Mouse (Mus musculus): ENCODE results near the gene Trim31.
A peak's percentile ranks its signal among the peaks of the same experiment; 100 is the strongest.

Gene Trim31

GRCm38 (mm10) chr17:36944121-36944775 lies 46.3 kb downstream of the Trim31 start:
- no peak for DNase-seq (ENCODE audit: low read depth)

DNA sequence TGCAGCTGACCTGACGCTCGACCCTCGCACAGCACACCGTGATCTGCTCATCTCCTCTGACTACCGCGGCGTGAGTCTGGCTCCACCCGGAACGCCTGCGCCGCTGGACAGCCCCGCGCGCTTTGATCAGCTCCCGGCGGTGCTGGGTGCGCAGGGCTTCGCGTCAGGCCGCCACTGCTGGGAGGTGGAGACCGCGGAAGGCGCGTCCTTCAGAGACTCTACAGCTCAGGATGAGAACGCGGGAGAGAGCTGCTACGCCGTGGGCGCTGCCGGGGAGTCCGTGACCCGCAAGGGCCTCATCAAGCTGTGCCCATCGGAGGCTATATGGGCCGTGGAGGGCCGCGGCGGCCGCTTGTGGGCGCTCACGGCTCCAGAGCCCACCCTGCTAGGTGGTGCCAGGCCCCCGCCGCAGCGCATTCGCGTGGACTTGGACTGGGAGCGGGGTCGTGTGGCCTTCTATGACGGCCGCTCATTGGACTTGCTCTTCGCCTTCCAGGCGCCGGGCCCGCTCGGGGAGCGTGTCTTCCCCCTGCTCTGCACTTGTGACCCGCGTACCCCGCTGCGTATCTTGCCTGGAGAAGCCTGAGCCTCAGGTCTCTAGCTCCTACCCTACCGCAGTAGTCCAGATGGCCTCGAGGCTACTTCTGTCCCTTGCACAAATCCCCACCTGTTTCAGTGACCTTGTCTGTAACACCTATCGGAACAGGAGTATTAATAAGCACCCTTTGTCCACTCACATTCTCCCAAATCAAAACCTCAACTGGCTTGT lies 49.3 kb downstream of the Trim31 start:
- no peak for DNase-seq (ENCODE audit: low read depth)

DNA sequence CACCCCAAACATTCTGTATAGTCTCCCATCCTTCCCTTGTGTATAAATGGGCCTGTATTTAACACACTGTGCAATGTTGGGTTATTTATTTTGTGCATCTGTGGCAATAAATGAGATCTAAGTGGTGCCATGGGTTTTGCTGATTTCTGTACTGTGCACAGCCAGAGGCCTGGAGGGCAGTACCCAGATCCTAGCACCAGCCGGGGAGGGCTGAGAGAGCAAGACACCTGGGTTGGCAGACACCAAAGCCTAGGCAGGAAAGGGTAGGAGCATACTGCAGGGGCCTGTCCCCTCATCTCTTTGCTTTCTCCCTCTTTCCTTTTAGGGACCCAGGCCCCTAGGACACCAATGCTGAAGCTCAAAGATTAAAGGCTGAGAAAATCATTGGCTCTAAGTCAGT lies 50.4 kb downstream of the Trim31 start:
- no peak for DNase-seq (ENCODE audit: low read depth)

DNA sequence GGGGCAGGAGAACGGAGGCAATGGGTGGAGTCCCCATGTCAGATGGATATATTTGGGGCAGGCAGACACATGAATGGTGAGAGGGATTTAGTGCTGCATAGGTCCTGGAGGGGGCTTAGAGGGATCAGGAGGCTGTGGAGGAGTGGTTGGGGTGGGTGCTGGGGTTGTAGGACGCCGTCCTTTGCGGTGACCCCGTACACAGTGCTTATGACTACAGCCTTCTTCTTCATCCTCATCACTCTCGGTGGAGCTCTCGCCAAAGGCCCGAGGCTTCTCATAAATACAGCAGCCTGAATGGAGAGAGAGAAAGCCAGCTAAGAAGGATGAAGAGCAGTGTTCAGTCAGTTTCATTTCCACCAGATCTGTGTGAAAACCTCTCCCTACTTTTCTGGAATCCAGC lies 51.3 kb downstream of the Trim31 start:
- no peak for DNase-seq (ENCODE audit: low read depth)

DNA sequence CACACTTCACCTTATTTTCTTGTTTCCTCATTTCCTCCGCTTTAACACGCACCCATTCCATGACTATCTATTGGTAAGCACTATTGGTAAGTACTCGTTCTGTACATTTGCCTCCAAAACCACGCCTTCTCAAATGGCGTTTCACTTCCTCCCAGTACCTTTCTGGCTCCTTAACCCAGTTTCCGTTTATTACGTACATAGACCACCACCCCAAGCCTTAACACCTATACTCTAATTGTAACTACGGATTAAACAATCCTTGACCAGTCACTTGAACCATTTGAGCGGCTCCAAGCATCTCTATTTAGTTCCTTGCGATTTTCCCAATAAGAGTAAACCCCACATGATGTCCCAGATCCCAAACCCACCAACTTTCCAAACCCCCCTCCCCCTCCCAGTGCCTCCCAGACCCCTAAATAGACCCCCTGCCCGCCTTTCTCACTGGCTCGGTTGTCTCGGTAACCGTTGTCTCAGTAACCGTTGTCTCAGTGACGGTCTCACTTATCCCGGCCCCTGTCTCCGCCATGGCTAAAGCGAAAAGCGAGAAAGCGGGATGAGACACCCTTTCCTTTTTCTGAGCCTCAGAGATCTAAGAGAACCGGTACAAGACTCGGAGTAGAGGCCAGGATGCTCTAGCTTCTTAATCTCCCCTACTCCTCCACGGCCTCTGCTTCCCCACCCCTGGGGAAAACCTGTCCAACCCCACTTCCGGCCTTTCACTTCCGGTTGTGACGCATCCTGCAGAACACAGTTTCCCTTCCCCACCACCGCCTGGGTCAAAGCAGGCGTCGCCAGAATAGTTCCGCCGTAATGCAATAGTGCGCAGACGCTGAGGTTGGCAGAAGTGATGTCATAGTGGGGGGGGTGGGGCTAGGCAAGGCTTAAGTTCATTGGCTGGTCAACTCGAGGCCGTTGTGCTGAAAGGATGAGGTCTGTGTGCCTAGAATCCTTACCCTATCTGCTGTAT lies 53.3 kb downstream of the Trim31 start, which contains the start of gene Ppp1r11:
TSS of gene Ppp1r11 (minus strand) at position 761 of the 967 bp plus-strand sequence.
- DNase-seq (ENCODE audit: low read depth): peak; percentile 99

- no peak for DNase-seq (ENCODE audit: low read depth)
Observed at GRCm38 (mm10) chr17:36952631-36953030, 54.7 kb downstream of the Trim31 start.

GRCm38 (mm10) chr17:36953062-36953461 lies 55.1 kb downstream of the Trim31 start:
- DNase-seq (ENCODE audit: low read depth): no peak

GRCm38 (mm10) chr17:36957999-36958743 lies 60.3 kb downstream of the Trim31 start, which contains the start of the genes Znrd1 and Znrd1as:
Gene Znrd1 (minus strand): TSS chr17:36958559.
Gene Znrd1as (plus strand): TSS chr17:36958592.
- DNase-seq (ENCODE audit: low read depth): peak; percentile 99

- no peak for DNase-seq (ENCODE audit: low read depth)
Observed at GRCm38 (mm10) chr17:36958884-36959283, 61.0 kb downstream of the Trim31 start.

All from 416B (cell line).